Mouse (Mus musculus): ENCODE results near the gene Ceacam9. TPM values are rescaled to one million over a fixed set of nuclear protein-coding genes. Genes with fewer than 3 reads are reported as not detected.
"Not testable (repeated sequence)": the region's sequence is repeated elsewhere in the genome, so short reads cannot be mapped to it uniquely, and the experiment has no call there.

Ceacam9 gene
- polyA plus RNA-seq, 1 experiment = 0.07 TPM

DNA sequence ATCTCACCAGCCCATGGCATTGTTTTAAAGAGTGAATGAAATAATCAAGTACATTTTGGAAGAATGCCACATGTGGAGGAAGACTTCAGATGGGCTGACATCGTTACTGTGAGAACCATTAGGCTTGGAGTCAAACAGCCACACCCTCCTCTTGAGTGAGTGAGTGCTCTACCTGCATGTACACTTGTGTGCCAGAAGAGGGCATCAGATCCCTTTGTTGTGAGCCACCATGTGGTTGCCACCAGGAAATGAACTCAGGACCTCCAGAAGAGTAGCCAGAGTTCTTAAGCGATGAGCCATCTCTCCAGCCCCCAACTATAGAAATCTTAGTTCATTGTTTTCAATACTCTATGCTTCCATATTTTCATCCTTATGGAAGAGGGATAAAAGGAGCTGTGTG is 22.7 kb upstream of the Ceacam9 start:
- peak; percentile 26 for DNase-seq
- Histone ChIP-seq H3K4me3 (ENCODE audit: control insufficient read depth, insufficient read depth, low read length) (no peak overlapping the region), H3K36me3 (ENCODE audit: control insufficient read depth, insufficient read depth, low read length) (no peaks in the 10 kb centered on the region), H3K27me3 (ENCODE audit: control insufficient read depth, insufficient read depth, low read length) (no peaks in the 10 kb centered on the region), H3K4me1 (replicated peaks; ENCODE audit: control insufficient read depth, insufficient read depth, low read length) (no peaks in the 10 kb centered on the region), H3K27ac (ENCODE audit: control insufficient read depth, insufficient read depth, low read length) (no peak overlapping the region)
- TF ChIP-seq CTCF (IDR thresholded peaks at IDR 0.05; ENCODE audit: borderline replicate concordance, control insufficient read depth, extremely low read depth, insufficient read depth, low read length, poor library complexity) (no peak), POLR2A (IDR thresholded peaks at IDR 0.05; ENCODE audit: control insufficient read depth, extremely low read depth, insufficient read depth, low read length, poor library complexity) (no peak)
- WGBS = 29% methylated on average over 2 of the region's 2 CpGs

- no peak for DNase-seq
These were observed 21.1 kb upstream of the Ceacam9 start for GRCm38 (mm10) chr7:16700583-16700982.

DNA sequence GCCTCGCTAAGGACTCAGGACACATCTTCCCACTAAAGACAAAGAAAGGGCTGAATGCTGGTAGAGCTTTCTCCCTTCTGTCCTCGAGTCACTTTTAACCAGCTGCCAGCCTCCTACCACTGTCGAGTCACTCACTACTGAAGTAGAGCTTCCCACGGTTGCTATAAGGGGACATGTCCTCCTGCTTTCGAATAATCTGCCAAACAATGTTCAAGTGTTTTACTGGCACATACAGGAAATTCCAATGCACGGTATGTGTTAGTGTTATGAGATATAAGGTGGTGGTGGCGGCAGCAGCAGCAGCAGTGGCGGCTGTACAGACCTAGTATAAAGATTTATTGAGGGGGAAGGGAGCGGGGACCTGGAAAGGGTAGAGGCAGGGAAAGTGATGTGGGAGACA is 15.3 kb upstream of the Ceacam9 start:
- no peaks in the 10 kb centered on the region for H3K36me3 ChIP-seq (ENCODE audit: control insufficient read depth, insufficient read depth, low read length)
- H3K27me3 ChIP-seq (ENCODE audit: control insufficient read depth, insufficient read depth, low read length) = no peaks in the 10 kb centered on the region
- no peak for TF ChIP-seq POLR2A (IDR thresholded peaks at IDR 0.05; ENCODE audit: control insufficient read depth, extremely low read depth, insufficient read depth, low read length, poor library complexity)
- TF ChIP-seq CTCF (IDR thresholded peaks at IDR 0.05; ENCODE audit: borderline replicate concordance, control insufficient read depth, extremely low read depth, insufficient read depth, low read length, poor library complexity) = no peak
- no peak for DNase-seq
- H3K27ac ChIP-seq (ENCODE audit: control insufficient read depth, insufficient read depth, low read length) = no peak overlapping the region
- WGBS = 44% methylated on average over 9 of the region's 9 CpGs
- no peak overlapping the region for H3K4me3 ChIP-seq (ENCODE audit: control insufficient read depth, insufficient read depth, low read length)
- H3K4me1 ChIP-seq (replicated peaks; ENCODE audit: control insufficient read depth, insufficient read depth, low read length) = no peaks in the 10 kb centered on the region

More at GRCm38 (mm10) chr7:16700583-16700982, 21.1 kb upstream of the Ceacam9 start:
- no peak for TF ChIP-seq CTCF (IDR thresholded peaks at IDR 0.05; ENCODE audit: borderline replicate concordance, control insufficient read depth, extremely low read depth, insufficient read depth, low read length, poor library complexity)
- TF ChIP-seq POLR2A (IDR thresholded peaks at IDR 0.05; ENCODE audit: control insufficient read depth, extremely low read depth, insufficient read depth, low read length, poor library complexity) = no peak
- no peaks in the 10 kb centered on the region for H3K4me1 ChIP-seq (replicated peaks; ENCODE audit: control insufficient read depth, insufficient read depth, low read length)
- H3K27me3 ChIP-seq (ENCODE audit: control insufficient read depth, insufficient read depth, low read length) = no peaks in the 10 kb centered on the region
- no peak overlapping the region for H3K27ac ChIP-seq (ENCODE audit: control insufficient read depth, insufficient read depth, low read length)
- H3K36me3 ChIP-seq (ENCODE audit: control insufficient read depth, insufficient read depth, low read length) = no peaks in the 10 kb centered on the region
- no peak overlapping the region for H3K4me3 ChIP-seq (ENCODE audit: control insufficient read depth, insufficient read depth, low read length)
- whole genome bisulfite sequencing = 78% methylated on average over 5 of the region's 5 CpGs

DNA sequence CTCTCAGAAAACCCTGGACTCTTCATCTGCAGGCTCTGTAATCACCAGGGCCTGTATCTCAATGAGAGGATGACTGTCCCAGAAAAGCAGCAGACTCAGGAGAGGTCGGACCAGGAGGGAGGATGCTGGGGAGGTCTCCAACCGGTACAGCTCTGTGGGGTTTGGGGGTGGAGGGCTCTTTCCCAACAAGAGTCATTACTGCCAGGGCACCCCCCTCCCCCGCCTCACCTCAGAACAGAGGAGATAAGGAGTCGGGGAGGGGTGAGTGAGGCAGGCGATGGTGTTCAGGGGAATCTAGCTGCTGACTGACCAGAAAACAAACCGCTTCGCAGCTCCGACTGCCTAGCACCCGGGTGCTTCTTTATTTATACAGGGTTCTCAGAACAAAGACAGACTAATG is 13.5 kb upstream of the Ceacam9 start:
- TF ChIP-seq CTCF (IDR thresholded peaks at IDR 0.05; ENCODE audit: borderline replicate concordance, control insufficient read depth, extremely low read depth, insufficient read depth, low read length, poor library complexity) (no peak), POLR2A (IDR thresholded peaks at IDR 0.05; ENCODE audit: control insufficient read depth, extremely low read depth, insufficient read depth, low read length, poor library complexity) (no peak)
- H3K4me1 ChIP-seq (replicated peaks; ENCODE audit: control insufficient read depth, insufficient read depth, low read length) = no peaks in the 10 kb centered on the region
- H3K4me3 ChIP-seq (ENCODE audit: control insufficient read depth, insufficient read depth, low read length) = no peak overlapping the region
- WGBS = 85% methylated on average over 9 of the region's 9 CpGs
- no peak for DNase-seq
- H3K27ac ChIP-seq (ENCODE audit: control insufficient read depth, insufficient read depth, low read length) = no peak overlapping the region
- no peaks in the 10 kb centered on the region for H3K27me3 ChIP-seq (ENCODE audit: control insufficient read depth, insufficient read depth, low read length)
- H3K36me3 ChIP-seq (ENCODE audit: control insufficient read depth, insufficient read depth, low read length) = no peaks in the 10 kb centered on the region

DNA sequence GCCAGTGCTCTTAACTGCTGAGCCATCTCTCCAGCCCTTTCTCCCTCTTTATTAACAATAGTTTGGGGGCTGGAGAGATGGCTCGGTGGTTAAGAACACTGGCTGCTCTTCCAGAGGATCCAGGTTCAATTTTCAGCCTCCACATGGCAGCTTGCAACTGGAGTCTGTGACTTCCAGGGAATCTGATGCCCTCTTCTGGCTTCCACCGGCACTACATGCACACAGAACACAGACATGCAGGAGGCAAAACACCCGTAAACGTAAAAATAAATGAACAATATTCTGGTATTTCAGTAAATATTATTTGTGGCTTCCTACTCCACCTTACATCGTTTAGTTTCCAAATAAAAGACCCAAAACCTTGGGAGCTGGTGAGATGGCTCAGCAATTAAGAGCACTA is 11.1 kb upstream of the Ceacam9 start:
- Histone ChIP-seq H3K4me1 (replicated peaks; ENCODE audit: control insufficient read depth, insufficient read depth, low read length) (no peaks in the 10 kb centered on the region), H3K27ac (ENCODE audit: control insufficient read depth, insufficient read depth, low read length) (no peak overlapping the region), H3K27me3 (ENCODE audit: control insufficient read depth, insufficient read depth, low read length) (no peaks in the 10 kb centered on the region), H3K4me3 (ENCODE audit: control insufficient read depth, insufficient read depth, low read length) (no peak overlapping the region), H3K36me3 (ENCODE audit: control insufficient read depth, insufficient read depth, low read length) (no peaks in the 10 kb centered on the region)
- TF ChIP-seq CTCF (IDR thresholded peaks at IDR 0.05; ENCODE audit: borderline replicate concordance, control insufficient read depth, extremely low read depth, insufficient read depth, low read length, poor library complexity) (no peak), POLR2A (IDR thresholded peaks at IDR 0.05; ENCODE audit: control insufficient read depth, extremely low read depth, insufficient read depth, low read length, poor library complexity) (no peak)
- 82% methylated on average over 5 of the region's 5 CpGs for WGBS
- no peak for DNase-seq

DNA sequence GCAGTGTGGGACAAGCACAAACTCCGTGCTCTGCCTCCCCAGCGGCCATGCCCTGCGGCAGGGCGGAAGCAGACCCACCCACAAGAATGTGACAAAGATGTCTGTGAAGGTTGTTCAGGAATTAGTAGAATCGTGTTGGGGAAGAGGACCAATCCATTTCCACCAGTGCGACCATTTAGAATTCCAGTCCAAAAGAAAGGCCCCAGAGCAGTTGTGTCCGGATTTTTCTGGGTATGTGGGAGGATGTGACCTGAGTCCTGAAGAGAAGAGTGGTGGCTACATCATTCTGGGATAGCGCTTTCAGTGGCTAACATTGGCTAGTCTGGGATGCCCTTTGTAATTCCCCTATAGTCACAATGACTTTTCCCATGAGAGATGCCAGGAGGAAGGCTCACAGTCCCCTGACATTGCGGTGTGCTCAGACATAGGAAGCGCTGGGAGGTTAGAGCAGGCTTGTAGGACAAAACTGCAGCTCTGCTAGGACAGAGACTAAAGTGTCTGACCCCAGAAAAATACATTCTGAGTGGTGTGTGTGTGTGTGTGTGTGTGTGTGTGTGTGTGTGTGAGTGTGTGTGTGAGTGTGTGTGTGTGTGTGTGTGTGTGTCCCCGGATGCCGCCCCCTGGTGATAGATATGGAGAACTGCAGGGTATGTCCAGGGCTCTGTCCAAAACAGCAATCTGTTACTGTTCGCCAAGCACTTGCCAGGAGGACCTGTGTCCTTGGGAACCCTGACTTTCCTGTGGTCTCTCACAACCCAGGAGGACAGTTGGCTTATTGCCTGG is 8.9 kb upstream of the Ceacam9 start:
- peaks cover 6% of the 10 kb centered on the region for H3K4me1 ChIP-seq (replicated peaks; ENCODE audit: control insufficient read depth, insufficient read depth, low read length)
- no peaks in the 10 kb centered on the region for H3K36me3 ChIP-seq (ENCODE audit: control insufficient read depth, insufficient read depth, low read length)
- no peak overlapping the region for H3K4me3 ChIP-seq (ENCODE audit: control insufficient read depth, insufficient read depth, low read length)
- no peaks in the 10 kb centered on the region for H3K27me3 ChIP-seq (ENCODE audit: control insufficient read depth, insufficient read depth, low read length)
- H3K27ac ChIP-seq (ENCODE audit: control insufficient read depth, insufficient read depth, low read length) = no peak overlapping the region
- WGBS = 85% methylated on average over 13 of the region's 13 CpGs
- no peak for DNase-seq
- TF ChIP-seq POLR2A (IDR thresholded peaks at IDR 0.05; ENCODE audit: control insufficient read depth, extremely low read depth, insufficient read depth, low read length, poor library complexity) (no peak), CTCF (IDR thresholded peaks at IDR 0.05; ENCODE audit: borderline replicate concordance, control insufficient read depth, extremely low read depth, insufficient read depth, low read length, poor library complexity) (peak; percentile 54; the same call in 1 of the 2 replicates)

DNA sequence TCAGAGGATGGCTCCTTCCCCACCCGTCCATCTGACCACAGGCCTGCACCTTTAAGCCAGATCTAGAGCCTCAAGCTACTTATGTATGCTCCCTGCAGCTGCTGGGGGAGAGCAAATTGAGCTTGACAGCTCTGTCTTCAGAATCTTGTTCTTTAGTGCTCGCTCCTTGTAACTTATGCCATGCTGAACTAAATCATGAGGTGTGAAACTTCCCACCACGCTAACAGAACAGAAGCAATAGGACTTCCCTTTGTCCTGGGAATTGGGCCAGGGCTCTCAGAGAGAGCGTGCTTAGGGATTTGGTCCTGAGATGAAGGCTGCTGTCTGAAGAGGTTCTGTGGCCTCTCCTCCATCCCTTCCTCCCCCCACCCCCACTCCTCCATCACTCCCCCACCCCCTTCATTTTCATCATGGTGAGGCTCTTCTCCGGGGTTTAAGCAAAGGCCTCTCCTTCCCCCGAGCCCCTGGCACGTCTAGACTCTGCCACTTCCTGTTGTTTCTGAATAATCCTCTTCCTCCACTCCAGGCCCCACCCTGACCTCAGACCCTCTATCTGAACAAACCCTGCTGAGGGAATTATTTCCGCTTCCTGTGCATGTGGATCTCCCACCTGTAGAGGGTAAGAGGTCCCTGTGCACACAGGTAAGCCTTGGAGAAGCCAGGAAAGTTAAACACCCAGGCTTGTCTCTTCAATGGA is 5.1 kb upstream of the Ceacam9 start:
- 38% methylated on average over 8 of the region's 8 CpGs for WGBS
- H3K27ac ChIP-seq (ENCODE audit: control insufficient read depth, insufficient read depth, low read length) = peak overlapping the region; percentile 37; the same call in 1 of the 2 replicates
- not testable (repeated sequence) for H3K4me3 ChIP-seq (ENCODE audit: control insufficient read depth, insufficient read depth, low read length); H3K27me3 ChIP-seq (ENCODE audit: control insufficient read depth, insufficient read depth, low read length); H3K4me1 ChIP-seq (replicated peaks; ENCODE audit: control insufficient read depth, insufficient read depth, low read length); H3K36me3 ChIP-seq (ENCODE audit: control insufficient read depth, insufficient read depth, low read length)
- DNase-seq = peak; percentile 22

- not testable (repeated sequence) for DNase-seq; H3K27me3 ChIP-seq (ENCODE audit: control insufficient read depth, insufficient read depth, low read length); H3K4me3 ChIP-seq (ENCODE audit: control insufficient read depth, insufficient read depth, low read length); H3K36me3 ChIP-seq (ENCODE audit: control insufficient read depth, insufficient read depth, low read length); H3K4me1 ChIP-seq (replicated peaks; ENCODE audit: control insufficient read depth, insufficient read depth, low read length); H3K27ac ChIP-seq (ENCODE audit: control insufficient read depth, insufficient read depth, low read length)
- 77% methylated on average over 3 of the region's 3 CpGs for WGBS
These were observed 761 bp downstream of the Ceacam9 start for GRCm38 (mm10) chr7:16722490-16722889.

Measured in thymus, adult 2 months (tissue).